Mouse (Mus musculus): ENCODE results near the gene C1qa. TPM values are rescaled to one million over a fixed set of nuclear protein-coding genes. Genes with fewer than 3 reads are reported as not detected.

Gene C1qa
- polyA plus RNA-seq, 1 experiment from 2014 or later = 8.2 TPM

GRCm38 (mm10) chr4:136911804-136912203, 13.2 kb upstream of the C1qa start:
- ATAC-seq (replicated peaks; ENCODE audit: low FRiP score) = no peak
- peak overlapping the region; percentile 34; the same call in 1 of the 2 replicates for H3K4me2 ChIP-seq (ENCODE audit: low read depth, low read length, severe bottlenecking)

GRCm38 (mm10) chr4:136911211-136911646, 12.6 kb upstream of the C1qa start:
- Histone ChIP-seq H3K9ac (ENCODE audit: low read length) (no peak overlapping the region), H3K36me3 (ENCODE audit: control insufficient read depth, insufficient read depth, low read length) (no peaks in the 10 kb centered on the region), H3K4me1 (replicated peaks; ENCODE audit: control insufficient read depth, insufficient read depth, low read length) (peaks cover 10% of the 10 kb centered on the region), H3K27me3 (ENCODE audit: control insufficient read depth, insufficient read depth, low read length) (peaks cover 9% of the 10 kb centered on the region), H3K4me3 (ENCODE audit: low read depth, low read length) (no peak overlapping the region), H3K4me2 (ENCODE audit: low read depth, low read length, severe bottlenecking) (peak overlapping the region; percentile 34; the same call in 1 of the 2 replicates), H3K27ac (ENCODE audit: low read depth, low read length) (no peak overlapping the region), H3K9me3 (ENCODE audit: control insufficient read depth, low read length) (no peaks in the 10 kb centered on the region)
- ATAC-seq (replicated peaks; ENCODE audit: low FRiP score) (peak; percentile 69), DNase-seq (ENCODE audit: low spot score) (peak; percentile 72)
- WGBS = under 1% methylated on average over 17 of the region's 17 CpGs

More at GRCm38 (mm10) chr4:136911804-136912203, 13.2 kb upstream of the C1qa start:
- no peak for DNase-seq (ENCODE audit: low spot score)
- Histone ChIP-seq H3K4me1 (replicated peaks; ENCODE audit: control insufficient read depth, insufficient read depth, low read length) (peaks cover 13% of the 10 kb centered on the region), H3K27me3 (ENCODE audit: control insufficient read depth, insufficient read depth, low read length) (peaks cover 4% of the 10 kb centered on the region; the same call in 1 of the 2 replicates), H3K9ac (ENCODE audit: low read length) (no peak overlapping the region), H3K9me3 (ENCODE audit: control insufficient read depth, low read length) (no peaks in the 10 kb centered on the region), H3K27ac (ENCODE audit: low read depth, low read length) (no peak overlapping the region), H3K36me3 (ENCODE audit: control insufficient read depth, insufficient read depth, low read length) (no peaks in the 10 kb centered on the region), H3K4me3 (ENCODE audit: low read depth, low read length) (no peak overlapping the region)
- WGBS = 49% methylated on average over 9 of the region's 9 CpGs

- no peak overlapping the region for H3K27ac ChIP-seq (ENCODE audit: low read depth, low read length)
- no peak overlapping the region for H3K4me2 ChIP-seq (ENCODE audit: low read depth, low read length, severe bottlenecking)
- H3K4me1 ChIP-seq (replicated peaks; ENCODE audit: control insufficient read depth, insufficient read depth, low read length) = peaks cover 20% of the 10 kb centered on the region
- ATAC-seq (replicated peaks; ENCODE audit: low FRiP score) = no peak
- H3K9ac ChIP-seq (ENCODE audit: low read length) = no peak overlapping the region
- H3K9me3 ChIP-seq (ENCODE audit: control insufficient read depth, low read length) = no peaks in the 10 kb centered on the region
- DNase-seq (ENCODE audit: low spot score) = no peak
- H3K27me3 ChIP-seq (ENCODE audit: control insufficient read depth, insufficient read depth, low read length) = peaks cover 13% of the 10 kb centered on the region
- H3K36me3 ChIP-seq (ENCODE audit: control insufficient read depth, insufficient read depth, low read length) = no peaks in the 10 kb centered on the region
- no peak overlapping the region for H3K4me3 ChIP-seq (ENCODE audit: low read depth, low read length)
Measured at GRCm38 (mm10) chr4:136907809-136908208, 9.2 kb upstream of the C1qa start.

- Histone ChIP-seq H3K27me3 (ENCODE audit: control insufficient read depth, insufficient read depth, low read length) (peaks cover 13% of the 10 kb centered on the region), H3K9ac (ENCODE audit: low read length) (no peak overlapping the region), H3K9me3 (ENCODE audit: control insufficient read depth, low read length) (no peaks in the 10 kb centered on the region), H3K4me1 (replicated peaks; ENCODE audit: control insufficient read depth, insufficient read depth, low read length) (peaks cover 20% of the 10 kb centered on the region), H3K36me3 (ENCODE audit: control insufficient read depth, insufficient read depth, low read length) (no peaks in the 10 kb centered on the region), H3K4me2 (ENCODE audit: low read depth, low read length, severe bottlenecking) (no peak overlapping the region), H3K27ac (ENCODE audit: low read depth, low read length) (no peak overlapping the region), H3K4me3 (ENCODE audit: low read depth, low read length) (no peak overlapping the region)
- no peak for ATAC-seq (replicated peaks; ENCODE audit: low FRiP score)
- peak; percentile 84 for DNase-seq (ENCODE audit: low spot score)
- 12% methylated on average over 7 of the region's 7 CpGs for WGBS
Measured at GRCm38 (mm10) chr4:136907033-136907432, 8.4 kb upstream of the C1qa start.

- H3K4me1 ChIP-seq (replicated peaks; ENCODE audit: control insufficient read depth, insufficient read depth, low read length) = peaks cover 10% of the 10 kb centered on the region; the same call in 1 of the 2 replicates
- no peaks in the 10 kb centered on the region for H3K9me3 ChIP-seq (ENCODE audit: control insufficient read depth, low read length)
- no peak overlapping the region for H3K9ac ChIP-seq (ENCODE audit: low read length)
- no peaks in the 10 kb centered on the region for H3K36me3 ChIP-seq (ENCODE audit: control insufficient read depth, insufficient read depth, low read length)
- H3K27ac ChIP-seq (ENCODE audit: low read depth, low read length) = no peak overlapping the region
- H3K4me2 ChIP-seq (ENCODE audit: low read depth, low read length, severe bottlenecking) = peak overlapping the region; percentile 41
- peaks cover 9% of the 10 kb centered on the region for H3K27me3 ChIP-seq (ENCODE audit: control insufficient read depth, insufficient read depth, low read length)
- WGBS = 1% methylated on average over 23 of the region's 23 CpGs
- H3K4me3 ChIP-seq (ENCODE audit: low read depth, low read length) = peak overlapping the region; percentile 9; the same call in 1 of the 2 replicates
- DNase-seq (ENCODE audit: low spot score) = peak; percentile 78
- peak; percentile 85 for ATAC-seq (replicated peaks; ENCODE audit: low FRiP score)
Measured at GRCm38 (mm10) chr4:136904767-136905539, 6.3 kb upstream of the C1qa start.

- H3K27me3 ChIP-seq (ENCODE audit: control insufficient read depth, insufficient read depth, low read length) = peaks cover 12% of the 10 kb centered on the region
- no peak overlapping the region for H3K9ac ChIP-seq (ENCODE audit: low read length)
- ATAC-seq (replicated peaks; ENCODE audit: low FRiP score) (no peak), DNase-seq (ENCODE audit: low spot score) (no peak)
- no peak overlapping the region for H3K4me3 ChIP-seq (ENCODE audit: low read depth, low read length)
- H3K4me1 ChIP-seq (replicated peaks; ENCODE audit: control insufficient read depth, insufficient read depth, low read length) = peaks cover 5% of the 10 kb centered on the region; the same call in 1 of the 2 replicates
- H3K36me3 ChIP-seq (ENCODE audit: control insufficient read depth, insufficient read depth, low read length) = no peaks in the 10 kb centered on the region
- WGBS = 63% methylated on average over 7 of the region's 7 CpGs
- no peak overlapping the region for H3K27ac ChIP-seq (ENCODE audit: low read depth, low read length)
- H3K9me3 ChIP-seq (ENCODE audit: control insufficient read depth, low read length) = no peaks in the 10 kb centered on the region
- H3K4me2 ChIP-seq (ENCODE audit: low read depth, low read length, severe bottlenecking) = no peak overlapping the region
Measured at GRCm38 (mm10) chr4:136899154-136899553, 551 bp upstream of the C1qa start.

- DNase-seq (ENCODE audit: low spot score) (no peak), ATAC-seq (replicated peaks; ENCODE audit: low FRiP score) (no peak)
- 74% methylated on average over 9 of the region's 9 CpGs for WGBS
- Histone ChIP-seq H3K9ac (ENCODE audit: low read length) (no peak overlapping the region), H3K27me3 (ENCODE audit: control insufficient read depth, insufficient read depth, low read length) (peaks cover 12% of the 10 kb centered on the region), H3K36me3 (ENCODE audit: control insufficient read depth, insufficient read depth, low read length) (no peaks in the 10 kb centered on the region), H3K4me1 (replicated peaks; ENCODE audit: control insufficient read depth, insufficient read depth, low read length) (peaks cover 5% of the 10 kb centered on the region; the same call in 1 of the 2 replicates), H3K27ac (ENCODE audit: low read depth, low read length) (no peak overlapping the region), H3K4me3 (ENCODE audit: low read depth, low read length) (no peak overlapping the region), H3K4me2 (ENCODE audit: low read depth, low read length, severe bottlenecking) (no peak overlapping the region), H3K9me3 (ENCODE audit: control insufficient read depth, low read length) (no peaks in the 10 kb centered on the region)
Measured at GRCm38 (mm10) chr4:136898084-136898598, 462 bp downstream of the C1qa start.

- ATAC-seq (replicated peaks; ENCODE audit: low FRiP score) (no peak), DNase-seq (ENCODE audit: low spot score) (no peak)
- H3K4me2 ChIP-seq (ENCODE audit: low read depth, low read length, severe bottlenecking) = 0 out of 2 replicates have a peak overlapping the region, but pooled peaks have one; percentile 32
- no peak overlapping the region for H3K9ac ChIP-seq (ENCODE audit: low read length)
- H3K27me3 ChIP-seq (ENCODE audit: control insufficient read depth, insufficient read depth, low read length) = peaks cover 12% of the 10 kb centered on the region
- no peak overlapping the region for H3K4me3 ChIP-seq (ENCODE audit: low read depth, low read length)
- H3K27ac ChIP-seq (ENCODE audit: low read depth, low read length) = no peak overlapping the region
- H3K4me1 ChIP-seq (replicated peaks; ENCODE audit: control insufficient read depth, insufficient read depth, low read length) = peaks cover 5% of the 10 kb centered on the region; the same call in 1 of the 2 replicates
- H3K9me3 ChIP-seq (ENCODE audit: control insufficient read depth, low read length) = no peaks in the 10 kb centered on the region
- no peaks in the 10 kb centered on the region for H3K36me3 ChIP-seq (ENCODE audit: control insufficient read depth, insufficient read depth, low read length)
- WGBS = 38% methylated on average over 10 of the region's 10 CpGs
Measured at GRCm38 (mm10) chr4:136896461-136896860, 2.1 kb downstream of the C1qa start.

Measured in forebrain, embryonic 11.5 days (tissue).